Mouse (Mus musculus) G1E (cell line): ENCODE data around the gene Gabpb2.

Experiments used
- CTCF ChIP-seq: IDR thresholded peaks from 2 replicates; pipeline ENCODE4 v1.5.1; 2012; ENCODE audit warnings: low read depth, low read length, inconsistent platforms, mixed read lengths
- GATA1 ChIP-seq: IDR thresholded peaks from 2 replicates; pipeline ENCODE4 v1.6.1; 2012; ENCODE audit warnings: borderline replicate concordance, low read length, inconsistent platforms, mixed read lengths

DNA sequence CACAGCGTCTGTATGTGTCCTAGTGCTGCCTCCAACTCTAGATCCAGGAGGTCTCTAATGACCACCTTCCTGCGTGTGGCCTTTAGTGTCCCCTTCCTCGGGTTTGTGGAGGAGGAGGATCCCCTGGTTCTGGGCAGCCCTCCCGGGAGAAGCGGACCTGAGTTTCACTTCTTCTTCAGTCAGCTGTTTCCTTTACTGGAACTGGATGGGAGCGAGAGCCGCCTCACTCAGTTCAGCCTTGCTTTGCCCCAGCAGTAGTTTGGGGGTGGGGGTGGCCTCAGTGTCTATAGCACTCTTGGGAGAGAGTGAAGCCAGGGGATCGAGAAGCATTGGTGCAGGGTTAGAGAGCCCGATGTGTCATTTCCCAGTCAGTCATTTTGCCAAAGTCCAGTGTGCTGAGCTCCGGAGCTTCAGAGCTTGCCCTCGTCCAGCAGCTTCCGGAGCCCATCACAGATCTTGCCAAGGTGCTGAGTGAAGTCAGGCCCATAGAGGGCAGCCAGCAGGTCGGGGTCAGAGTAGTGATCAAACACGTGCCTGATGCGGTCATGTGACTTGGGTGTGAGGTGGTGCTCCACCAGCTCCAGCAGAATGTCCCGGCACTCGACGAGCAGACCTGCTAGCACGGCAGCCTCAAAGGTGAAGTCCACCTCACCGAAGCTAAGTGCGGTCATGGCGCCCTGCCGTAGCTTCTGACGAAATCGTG, 78.0 kb downstream of the Gabpb2 start:
- TF ChIP-seq CTCF (no peak), GATA1 (no peak)
